Mouse (Mus musculus) heart, embryonic 10.5 days (tissue): ENCODE measurements around the gene Dock11. TPM values are rescaled to one million over a fixed set of nuclear protein-coding genes. Genes with fewer than 3 reads are reported as not detected.

Experiments
- DNase-seq: peaks from one replicate; pipeline ENCODE4 v3.0.0-alpha.2; 2017; ENCODE audit warnings: low spot score
- H3K27ac ChIP-seq: fragments of 300-500 bp; sonication (generic); 2 replicates; pipeline ENCODE4 v1.5.1; 2016; ENCODE audit warnings: mild to moderate bottlenecking
- H3K27me3 ChIP-seq: fragments of 300-500 bp; sonication (generic); 2 replicates; pipeline ENCODE4 v1.6.1; 2016; ENCODE audit warnings: mild to moderate bottlenecking; ENCODE audit not compliant: poor library complexity, insufficient read depth, severe bottlenecking
- H3K36me3 ChIP-seq: fragments of 300-500 bp; sonication (generic); 2 replicates; pipeline ENCODE4 v1.6.1; 2016; ENCODE audit warnings: mild to moderate bottlenecking, moderate library complexity
- H3K4me1 ChIP-seq: fragments of 300-500 bp; sonication (generic); 2 replicates; pipeline ENCODE4 v1.6.1; 2016; ENCODE audit warnings: mild to moderate bottlenecking
- H3K4me3 ChIP-seq: fragments of 300-500 bp; sonication (generic); 2 replicates; pipeline ENCODE4 v1.5.1; 2016; ENCODE audit warnings: mild to moderate bottlenecking, moderate library complexity
- H3K9me3 ChIP-seq: fragments of 300-500 bp; sonication (generic); 2 replicates; pipeline ENCODE4 v1.6.1; 2016; ENCODE audit warnings: mild to moderate bottlenecking, moderate library complexity
- WGBS: fragments of 180-500 bp; shearing (Covaris S2); methylation state at CpG from one replicate; pipeline ENCODE4 v1.1.7; 2016; 5-methylcytosine and 5-hydroxymethylcytosine counted together
- polyA plus RNA-seq: library from polyadenylated mRNA; unstranded; fragments of >200 nt; fragmentation: Nextera tagmentation; extraction: Ambion mirVana; gene quantifications from 2 replicates; pipeline ENCODE4 v1.2.1, GENCODE M21; 2016

Dock11 gene
- polyA plus RNA-seq, 1 experiment from 2014 or later = 13.1 TPM

- no peaks in the 10 kb centered on the region for H3K36me3 ChIP-seq
- no peaks in the 10 kb centered on the region for H3K4me1 ChIP-seq
- no peak overlapping the region for H3K4me3 ChIP-seq
- DNase-seq = no peak
- H3K27me3 ChIP-seq = no peaks in the 10 kb centered on the region
- no peaks in the 10 kb centered on the region for H3K9me3 ChIP-seq
- H3K27ac ChIP-seq = no peak overlapping the region
- WGBS = 75% methylated on average over 3 of the region's 3 CpGs
Observed at GRCm38 (mm10) chrX:35921922-35922321, 33.3 kb downstream of the Dock11 start.

- WGBS = 83% methylated on average over 1 of the region's 1 CpGs
- H3K27me3 ChIP-seq = no peaks in the 10 kb centered on the region
- no peaks in the 10 kb centered on the region for H3K4me1 ChIP-seq
- no peaks in the 10 kb centered on the region for H3K9me3 ChIP-seq
- no peak overlapping the region for H3K4me3 ChIP-seq
- no peak overlapping the region for H3K27ac ChIP-seq
- no peaks in the 10 kb centered on the region for H3K36me3 ChIP-seq
- no peak for DNase-seq
Observed at GRCm38 (mm10) chrX:35924705-35925264, 36.2 kb downstream of the Dock11 start.

- no peak overlapping the region for H3K4me3 ChIP-seq
- H3K27ac ChIP-seq = no peak overlapping the region
- WGBS = 46% methylated on average over 9 of the region's 9 CpGs
Observed at GRCm38 (mm10) chrX:35930094-35930933, 41.7 kb downstream of the Dock11 start.

GRCm38 (mm10) chrX:35930934-35931406, 42.3 kb downstream of the Dock11 start:
- H3K4me1 ChIP-seq = no peaks in the 10 kb centered on the region
- no peaks in the 10 kb centered on the region for H3K9me3 ChIP-seq
- WGBS = 54% methylated on average over 3 of the region's 3 CpGs
- DNase-seq = no peak
- no peaks in the 10 kb centered on the region for H3K27me3 ChIP-seq
- H3K4me3 ChIP-seq = no peak overlapping the region
- H3K27ac ChIP-seq = no peak overlapping the region
- no peaks in the 10 kb centered on the region for H3K36me3 ChIP-seq

More at GRCm38 (mm10) chrX:35930094-35930933, 41.7 kb downstream of the Dock11 start:
- H3K27me3 ChIP-seq = no peaks in the 10 kb centered on the region
- no peaks in the 10 kb centered on the region for H3K4me1 ChIP-seq
- H3K36me3 ChIP-seq = no peaks in the 10 kb centered on the region
- H3K9me3 ChIP-seq = no peaks in the 10 kb centered on the region
- no peak for DNase-seq

- Histone ChIP-seq H3K4me3 (no peak overlapping the region), H3K27ac (no peak overlapping the region), H3K36me3 (no peaks in the 10 kb centered on the region), H3K9me3 (no peaks in the 10 kb centered on the region), H3K4me1 (no peaks in the 10 kb centered on the region), H3K27me3 (no peaks in the 10 kb centered on the region)
- DNase-seq = no peak
- 43% methylated on average over 1 of the region's 1 CpGs for WGBS
Observed at GRCm38 (mm10) chrX:35931945-35932344, 43.3 kb downstream of the Dock11 start.

GRCm38 (mm10) chrX:35932952-35933351, 44.3 kb downstream of the Dock11 start:
- no peaks in the 10 kb centered on the region for H3K9me3 ChIP-seq
- no peaks in the 10 kb centered on the region for H3K27me3 ChIP-seq
- no peak overlapping the region for H3K4me3 ChIP-seq
- H3K4me1 ChIP-seq = no peaks in the 10 kb centered on the region
- no peak overlapping the region for H3K27ac ChIP-seq
- DNase-seq = no peak
- H3K36me3 ChIP-seq = no peaks in the 10 kb centered on the region

GRCm38 (mm10) chrX:35938112-35938511, 49.5 kb downstream of the Dock11 start:
- no peaks in the 10 kb centered on the region for H3K4me1 ChIP-seq
- DNase-seq = no peak
- no peaks in the 10 kb centered on the region for H3K36me3 ChIP-seq
- no peak overlapping the region for H3K27ac ChIP-seq
- WGBS = 76% methylated on average over 5 of the region's 5 CpGs
- H3K9me3 ChIP-seq = no peaks in the 10 kb centered on the region
- no peak overlapping the region for H3K4me3 ChIP-seq
- H3K27me3 ChIP-seq = no peaks in the 10 kb centered on the region

- Histone ChIP-seq H3K4me1 (no peaks in the 10 kb centered on the region), H3K9me3 (no peaks in the 10 kb centered on the region), H3K4me3 (no peak overlapping the region), H3K27me3 (no peaks in the 10 kb centered on the region), H3K27ac (no peak overlapping the region), H3K36me3 (no peaks in the 10 kb centered on the region)
- WGBS = 61% methylated on average over 1 of the region's 1 CpGs
- DNase-seq = no peak
Observed at GRCm38 (mm10) chrX:35946394-35946793, 57.8 kb downstream of the Dock11 start.

- WGBS = 82% methylated on average over 4 of the region's 4 CpGs
- DNase-seq = no peak
- no peak overlapping the region for H3K4me3 ChIP-seq
- H3K27me3 ChIP-seq = no peaks in the 10 kb centered on the region
- no peaks in the 10 kb centered on the region for H3K36me3 ChIP-seq
- no peaks in the 10 kb centered on the region for H3K9me3 ChIP-seq
- H3K27ac ChIP-seq = no peak overlapping the region
- H3K4me1 ChIP-seq = no peaks in the 10 kb centered on the region
Observed at GRCm38 (mm10) chrX:35950135-35950534, 61.5 kb downstream of the Dock11 start.

GRCm38 (mm10) chrX:35951945-35952344, 63.3 kb downstream of the Dock11 start:
- Histone ChIP-seq H3K9me3 (no peaks in the 10 kb centered on the region), H3K4me3 (no peak overlapping the region), H3K27ac (no peak overlapping the region), H3K4me1 (no peaks in the 10 kb centered on the region), H3K27me3 (no peaks in the 10 kb centered on the region), H3K36me3 (no peaks in the 10 kb centered on the region)
- DNase-seq = no peak
- WGBS = 67% methylated on average over 3 of the region's 3 CpGs

- no peak for DNase-seq
- H3K9me3 ChIP-seq = no peaks in the 10 kb centered on the region
- WGBS = 72% methylated on average over 4 of the region's 4 CpGs
Observed at GRCm38 (mm10) chrX:35952521-35953095, 64.0 kb downstream of the Dock11 start.

GRCm38 (mm10) chrX:35956236-35956635, 67.6 kb downstream of the Dock11 start:
- Histone ChIP-seq H3K4me3 (no peak overlapping the region), H3K36me3 (no peaks in the 10 kb centered on the region), H3K27ac (no peak overlapping the region), H3K27me3 (no peaks in the 10 kb centered on the region), H3K4me1 (no peaks in the 10 kb centered on the region), H3K9me3 (no peaks in the 10 kb centered on the region)
- no peak for DNase-seq

More at GRCm38 (mm10) chrX:35952521-35953095, 64.0 kb downstream of the Dock11 start:
- Histone ChIP-seq H3K27ac (no peak overlapping the region), H3K27me3 (no peaks in the 10 kb centered on the region), H3K4me1 (no peaks in the 10 kb centered on the region), H3K4me3 (no peak overlapping the region), H3K36me3 (no peaks in the 10 kb centered on the region)

GRCm38 (mm10) chrX:35963087-35963486, 74.5 kb downstream of the Dock11 start:
- Histone ChIP-seq H3K27ac (no peak overlapping the region), H3K4me3 (no peak overlapping the region), H3K4me1 (no peaks in the 10 kb centered on the region), H3K9me3 (no peaks in the 10 kb centered on the region), H3K27me3 (no peaks in the 10 kb centered on the region), H3K36me3 (no peaks in the 10 kb centered on the region)
- DNase-seq = no peak
- WGBS = 59% methylated on average over 6 of the region's 6 CpGs
